Mouse (Mus musculus) kidney, adult 18-20 months (tissue): ENCODE results near the gene Pml.
A peak's percentile ranks its signal among the peaks of the same experiment; 100 is the strongest.
"Not testable (repeated sequence)": the region's sequence is repeated elsewhere in the genome, so short reads cannot be mapped to it uniquely, and the experiment has no call there.

ENCODE experiments used
- DNase-seq: peaks from one replicate; pipeline ENCODE4 v3.0.0; 2021

Gene Pml

DNA sequence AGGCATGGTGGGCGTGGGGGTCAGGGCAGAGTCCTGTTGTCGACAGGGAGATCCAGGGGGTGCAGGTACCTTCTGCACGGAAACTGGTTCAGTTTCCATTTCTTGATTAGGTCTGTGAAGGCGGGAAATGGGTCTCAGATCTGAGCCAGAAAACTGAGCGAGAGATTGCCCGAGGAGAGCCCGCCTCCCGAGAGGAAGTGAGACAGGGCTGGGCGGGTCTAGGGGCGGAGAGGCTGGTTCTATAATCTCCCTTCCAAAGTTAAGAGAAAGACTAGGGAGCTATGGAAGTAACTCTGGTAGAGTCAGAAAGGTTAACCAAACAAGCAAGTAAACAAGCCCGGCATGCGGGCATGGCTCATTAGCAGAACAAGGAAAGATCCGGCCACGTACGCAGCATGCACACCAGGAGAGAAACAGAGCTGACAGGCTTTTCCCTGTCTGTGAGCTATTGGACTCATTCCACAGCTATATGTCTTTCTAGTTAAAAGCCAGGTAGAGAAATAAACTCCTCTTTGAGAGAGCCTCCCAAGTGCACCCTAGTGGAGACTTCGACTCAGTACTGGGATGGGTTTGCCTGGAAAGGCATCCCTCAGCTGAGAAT, at the start of gene Pml:
Gene Pml (minus strand): TSS at position 195 of the 601 bp plus-strand sequence.
- DNase-seq, result peak; percentile 85

DNA sequence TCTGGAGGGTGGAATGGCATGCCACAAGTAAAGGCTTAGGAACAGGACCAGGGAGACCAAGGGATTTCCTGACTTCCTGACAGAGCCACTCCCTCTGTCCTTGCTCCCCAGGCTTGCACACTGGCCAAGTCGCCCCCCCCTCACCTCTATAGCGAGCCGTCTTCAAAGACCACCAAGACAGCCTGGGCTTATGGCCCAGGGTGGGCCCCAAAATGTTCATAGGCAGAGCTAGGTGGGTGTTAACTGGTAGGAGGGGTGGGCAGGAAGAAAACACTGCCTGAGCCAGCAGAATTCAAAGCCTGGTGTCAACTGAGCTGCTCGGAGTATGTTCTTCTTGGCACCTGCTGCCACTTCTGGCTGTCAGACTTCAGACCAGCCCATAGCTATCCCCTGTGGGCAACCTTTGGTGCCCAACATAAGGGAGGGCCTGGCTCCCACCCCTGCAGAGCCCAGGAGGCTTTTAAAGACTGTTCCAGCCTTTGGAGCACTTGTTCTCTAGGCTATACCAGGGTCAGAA, 48.4 kb upstream of the Pml start:
- DNase-seq, result no peak

DNA sequence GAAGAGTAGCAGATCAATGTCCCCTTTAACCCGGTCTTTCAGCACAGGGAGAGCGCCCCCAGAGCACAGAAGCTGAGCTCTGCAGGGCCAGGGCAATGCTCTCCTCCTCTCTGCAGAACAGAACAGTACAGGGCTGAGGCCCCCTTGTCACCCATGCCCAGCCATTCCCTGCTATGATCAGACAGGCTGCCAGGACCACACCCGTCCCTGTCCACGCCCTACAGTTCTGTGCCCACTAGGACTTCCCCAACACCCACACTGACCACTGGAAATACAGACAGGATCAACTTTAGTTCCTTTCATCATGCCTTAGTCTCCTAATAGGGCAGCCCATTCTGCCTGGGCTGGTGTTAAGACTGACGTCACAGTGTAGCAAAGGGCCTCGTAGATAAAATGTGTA, 47.5 kb upstream of the Pml start:
- no peak for DNase-seq

DNA sequence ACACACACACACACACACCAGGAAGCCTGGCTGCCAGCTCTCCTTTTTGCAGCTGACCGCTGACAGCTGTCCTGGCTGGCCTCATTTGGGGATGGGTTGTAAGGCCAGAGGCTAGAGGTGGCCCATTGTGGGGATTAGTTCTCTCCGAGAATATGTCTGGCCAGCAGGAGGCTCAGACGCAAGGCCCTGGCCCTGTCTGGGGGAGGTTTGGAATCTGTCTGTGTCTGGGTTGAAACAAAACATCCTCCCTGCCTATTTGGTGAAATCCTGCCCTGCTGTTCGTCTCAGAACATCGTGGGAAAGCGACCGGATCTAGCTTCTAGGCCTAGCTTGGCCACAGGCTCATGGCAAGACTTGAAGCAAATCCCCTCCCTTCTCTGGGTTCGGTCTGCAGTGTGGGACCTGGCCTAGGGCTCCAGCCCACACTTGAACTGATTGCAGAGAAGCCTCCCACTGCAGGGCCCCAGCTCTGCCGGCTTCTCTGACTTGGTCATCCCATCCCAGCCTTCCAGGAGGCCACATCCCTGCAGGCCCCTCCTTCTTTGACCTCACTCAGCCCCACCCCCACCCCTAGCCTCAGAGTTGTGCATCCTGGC, 46.3 kb upstream of the Pml start:
- no peak for DNase-seq

DNA sequence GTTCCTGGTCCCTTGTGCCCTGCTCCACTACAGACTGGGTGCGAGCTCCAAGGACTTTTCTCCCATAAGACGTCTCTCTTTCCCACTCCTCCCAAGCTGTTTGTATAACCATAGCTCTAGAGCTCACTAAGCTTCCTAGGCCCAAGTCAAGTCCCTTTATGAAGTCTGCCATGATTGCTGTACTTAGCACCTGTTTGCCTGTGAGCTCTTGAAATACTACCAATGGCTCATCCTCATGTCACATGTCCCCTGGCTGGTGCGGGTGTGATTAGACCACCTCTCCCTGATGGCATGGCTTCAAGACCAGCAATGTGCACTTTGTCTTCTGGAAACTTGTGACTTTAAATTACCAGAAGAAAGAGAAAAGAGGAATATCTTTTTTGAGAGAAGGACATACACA, 45.8 kb upstream of the Pml start:
- no peak for DNase-seq

DNA sequence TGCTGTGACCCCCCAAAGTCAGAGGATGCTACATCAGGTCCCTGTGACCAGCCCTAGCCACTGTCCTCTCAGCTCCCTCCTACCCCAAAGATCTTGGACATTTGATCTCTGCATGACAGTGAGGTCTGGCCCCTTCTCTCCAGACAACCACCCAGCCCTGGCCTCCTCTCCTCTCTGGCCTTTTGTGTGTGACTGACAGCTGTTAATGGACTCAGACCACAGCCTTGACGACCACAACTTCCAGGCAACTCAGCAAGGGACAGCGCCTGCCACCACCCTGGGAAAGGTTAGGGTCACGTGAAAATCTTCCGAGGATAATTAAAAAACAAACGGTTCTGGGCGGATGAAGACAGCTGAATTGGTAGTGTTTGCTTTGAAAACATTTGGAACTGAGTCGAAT, 44.9 kb upstream of the Pml start:
- no peak for DNase-seq

DNA sequence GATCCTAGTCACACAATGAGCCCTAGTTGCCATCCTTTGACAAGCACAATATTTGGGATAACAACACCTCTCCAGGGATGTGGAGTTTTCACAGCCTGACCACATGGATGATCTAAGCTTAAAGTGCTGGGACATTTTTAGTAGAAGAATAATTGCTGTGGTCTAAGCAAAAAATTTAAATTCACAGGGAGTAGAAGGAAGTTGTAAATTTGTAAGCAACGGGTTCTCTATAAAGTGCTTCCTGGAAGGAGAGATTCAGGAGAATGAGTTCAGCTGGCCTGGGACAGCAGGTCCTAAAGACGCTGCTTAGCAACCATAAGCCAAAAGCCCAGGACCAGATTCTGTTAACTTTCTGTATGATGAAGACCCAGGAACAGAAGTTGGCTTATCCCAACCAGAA, 40.3 kb upstream of the Pml start:
- DNase-seq, result no peak

GRCm38 (mm10) chr9:58289090-58289489, 39.5 kb upstream of the Pml start:
- DNase-seq, result no peak

GRCm38 (mm10) chr9:58283431-58283830, 33.8 kb upstream of the Pml start:
- no peak for DNase-seq

- peak; percentile 37 for DNase-seq
Measured at GRCm38 (mm10) chr9:58281597-58281996, 32.0 kb upstream of the Pml start.

DNA sequence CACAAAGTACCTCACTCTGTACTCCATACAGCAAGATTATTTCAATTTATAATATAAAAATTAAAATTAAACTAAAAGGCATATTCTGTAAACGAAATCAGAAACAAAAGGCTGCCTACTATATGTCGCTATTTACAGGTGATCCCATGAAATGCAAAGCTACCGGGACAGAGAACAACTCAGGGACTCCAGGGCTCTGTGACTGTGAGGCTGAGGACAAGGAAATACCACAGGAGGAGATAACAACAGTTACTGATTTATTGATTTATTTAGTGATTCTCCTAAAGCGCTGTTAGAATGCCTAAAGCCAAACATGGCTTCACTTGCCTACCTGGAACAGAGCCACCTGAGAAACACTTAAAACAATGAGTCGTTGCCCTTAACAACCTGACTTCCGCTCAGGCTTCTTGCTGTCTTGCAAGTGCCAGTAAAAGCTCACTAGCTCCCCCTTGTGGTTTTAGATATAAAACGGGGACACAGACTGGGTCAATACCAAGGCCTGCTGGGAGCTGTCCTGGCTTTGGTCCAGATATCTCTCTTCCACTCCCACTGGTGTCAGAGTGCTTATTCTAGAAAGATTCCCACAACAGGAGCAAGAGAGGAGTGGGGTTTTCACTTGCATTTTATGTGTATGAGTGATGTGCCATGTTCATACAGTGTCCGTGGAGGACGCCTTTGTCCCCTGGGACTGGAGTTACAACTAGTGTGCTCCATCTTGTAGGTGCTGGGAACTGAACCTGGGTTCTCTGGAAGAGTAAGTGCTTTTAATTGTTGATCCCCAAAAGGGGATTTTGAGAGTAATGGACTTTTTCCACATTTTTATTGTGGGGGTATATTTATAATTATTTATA, 30.9 kb upstream of the Pml start:
- peak; percentile 69 for DNase-seq

GRCm38 (mm10) chr9:58279780-58280179, 30.2 kb upstream of the Pml start:
- no peak for DNase-seq

- DNase-seq, result no peak
Measured at GRCm38 (mm10) chr9:58278821-58279723, 29.5 kb upstream of the Pml start.

DNA sequence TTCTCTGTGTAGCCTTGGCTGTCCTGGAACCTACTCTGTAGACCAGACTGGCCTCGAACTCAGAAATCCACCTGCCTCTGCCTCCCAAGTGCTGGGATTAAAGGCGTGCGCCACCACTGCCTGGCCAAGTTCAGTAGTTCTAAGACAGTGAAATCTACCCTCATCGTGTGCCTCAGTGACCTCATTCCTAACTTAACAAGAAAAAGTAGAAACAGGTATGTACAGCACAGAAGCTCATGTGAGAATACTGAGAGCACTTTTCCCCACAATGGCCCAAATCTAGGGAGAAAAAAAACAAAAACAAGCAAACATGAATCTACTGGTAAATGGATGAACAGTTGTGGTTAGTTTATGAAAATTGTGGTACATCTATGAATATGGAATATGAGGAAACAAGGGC, 28.7 kb upstream of the Pml start:
- DNase-seq, result no peak

GRCm38 (mm10) chr9:58276346-58276745, 26.8 kb upstream of the Pml start:
- peak; percentile 50 for DNase-seq

- DNase-seq, result no peak
Measured at GRCm38 (mm10) chr9:58275797-58276196, 26.2 kb upstream of the Pml start.

- peak; percentile 66 for DNase-seq
Measured at GRCm38 (mm10) chr9:58275115-58275774, 25.7 kb upstream of the Pml start.

DNA sequence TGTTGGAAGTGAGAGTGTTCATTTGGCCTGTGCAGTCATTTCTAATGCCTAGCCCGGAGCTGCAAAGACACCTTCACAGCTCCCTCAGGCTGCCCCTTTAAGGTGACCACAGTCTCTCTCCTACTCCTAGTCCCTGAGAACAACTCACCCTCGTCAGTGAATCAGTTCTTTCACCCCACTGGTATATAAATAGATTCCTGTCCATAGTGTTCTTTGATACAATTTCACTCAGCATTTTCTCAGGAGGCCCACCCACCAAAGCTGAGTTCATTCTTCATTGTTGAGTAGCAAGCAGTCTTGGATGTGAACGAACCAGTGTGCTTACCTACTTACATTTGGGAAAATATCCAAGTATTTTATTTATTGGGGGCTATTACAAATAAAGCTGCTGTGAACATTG, 25.0 kb upstream of the Pml start:
- no peak for DNase-seq

- DNase-seq, result no peak
Measured at GRCm38 (mm10) chr9:58274101-58274604, 24.6 kb upstream of the Pml start.

GRCm38 (mm10) chr9:58272855-58273254, 23.3 kb upstream of the Pml start:
- peak; percentile 43 for DNase-seq

GRCm38 (mm10) chr9:58272068-58272541, 22.5 kb upstream of the Pml start:
- DNase-seq, result no peak

GRCm38 (mm10) chr9:58271551-58271950, 22.0 kb upstream of the Pml start:
- not testable (repeated sequence) for DNase-seq
